Mouse (Mus musculus) embryonic stem cell, embryonic (primary cell): ENCODE results near the gene Gm21679.
"Not testable (repeated sequence)": the region's sequence is repeated elsewhere in the genome, so short reads cannot be mapped to it uniquely, and the experiment has no call there.

Source experiments
- CTCF ChIA-PET, 4 experiments: fragments of 300-600 bp in 2 of 4; fragments of 350-600 bp in 2 of 4; sonication (Branson Sonifier 250); formaldehyde crosslinking; loops; one replicate each; lab custom pipeline; 2022; ENCODE audit warnings: inconsistent platforms in 2 of 4; lab: Charles Lee
- POLR2A ChIA-PET, 4 experiments: fragments of 300-600 bp in 2 of 4; fragments of 350-600 bp in 2 of 4; sonication (Branson Sonifier 250); formaldehyde crosslinking; loops; one replicate each; lab custom pipeline; 2022; ENCODE audit warnings: antibody characterized with exemption in 4 of 4, inconsistent platforms in 1 of 4; lab: Charles Lee

The Gm21679 gene

DNA sequence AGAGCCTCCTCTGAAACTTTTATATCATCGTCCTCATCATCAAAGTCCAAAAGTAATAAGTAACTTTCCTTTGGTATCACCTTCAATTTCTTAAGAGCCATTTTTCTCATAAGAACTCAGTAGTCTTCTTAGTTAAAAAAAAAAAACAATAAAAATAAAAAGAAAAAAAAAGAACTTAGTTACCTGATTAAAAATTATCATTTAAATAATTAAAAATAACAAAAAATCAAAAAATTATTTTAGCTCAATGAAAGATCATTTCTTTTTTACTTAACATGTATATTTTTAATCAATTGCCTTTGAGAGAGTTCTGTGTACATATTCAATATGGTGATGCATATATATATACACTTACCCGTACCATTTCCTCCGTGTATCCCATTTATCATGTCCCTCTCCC is at the start of gene Gm21679:
Gm21679 (minus strand) TSS at position 101 of the 400 bp plus-strand sequence.
- POLR2A ChIA-PET, CTCF ChIA-PET: not testable (repeated sequence)
